Mouse (Mus musculus) cerebellum, adult 2 months (tissue): ENCODE measurements at regions not wholly inside any gene's neighbourhood (a gene's known extent, or its start where the extent isn't known, plus 50 kb on each side); places are given as distances from the start of the nearest gene placed in this dataset.

Source experiments
- DNase-seq, 2 experiments: peaks; one replicate each; pipeline ENCODE4 v3.0.0; 2021
- H3K27ac ChIP-seq: fragments of 200-500 bp; 2 replicates; pipeline ENCODE4 v1.5.1; 2012; ENCODE audit warnings: low read length, control low read depth, inconsistent platforms; ENCODE audit not compliant: insufficient read depth
- H3K27me3 ChIP-seq: fragments of 200-500 bp; 2 replicates; pipeline ENCODE4 v1.6.1; 2012; ENCODE audit warnings: inconsistent platforms, mild to moderate bottlenecking, low read length, moderate library complexity; ENCODE audit not compliant: control insufficient read depth, insufficient read depth
- H3K4me1 ChIP-seq: fragments of 200-500 bp; 2 replicates; pipeline ENCODE4 v1.6.1; 2011; ENCODE audit warnings: low read length; ENCODE audit not compliant: control insufficient read depth, insufficient read depth
- H3K4me3 ChIP-seq: fragments of 200-500 bp; replicated peaks from 2 replicates; pipeline ENCODE3; 2011; ENCODE audit warnings: mild to moderate bottlenecking, low read depth, low read length, control low read depth; ENCODE audit not compliant: insufficient read depth
- CTCF ChIP-seq: fragments of 200-500 bp; IDR thresholded peaks from 2 replicates; pipeline ENCODE4 v1.5.1; 2011; ENCODE audit warnings: low read depth, mild to moderate bottlenecking, control low read depth, low read length, moderate library complexity, borderline replicate concordance; ENCODE audit not compliant: insufficient read depth
- POLR2A ChIP-seq: fragments of 200-500 bp; IDR thresholded peaks from 2 replicates; pipeline ENCODE4 v1.6.1; 2011; ENCODE audit warnings: low read length, control low read depth, borderline replicate concordance; ENCODE audit not compliant: insufficient read depth
- WGBS: fragments of 180-500 bp; shearing (Covaris S2); methylation state at CpG from one replicate; pipeline ENCODE4 v1.1.7; 2018; 5-methylcytosine and 5-hydroxymethylcytosine counted together

GRCm38 (mm10) chr5:39128931-39129330, 252.3 kb upstream of the Clnk start:
- H3K4me1 ChIP-seq: no peaks in the 10 kb centered on the region
- H3K27me3 ChIP-seq: no peaks in the 10 kb centered on the region
- TF ChIP-seq POLR2A (no peak), CTCF (no peak)
- DNase-seq: no peak
- H3K4me3 ChIP-seq: no peak overlapping the region
- H3K27ac ChIP-seq: no peak overlapping the region

- Histone ChIP-seq H3K4me3 (no peak overlapping the region), H3K27me3 (no peaks in the 10 kb centered on the region), H3K4me1 (no peaks in the 10 kb centered on the region), H3K27ac (no peak overlapping the region)
- 85% methylated on average over 4 of the region's 4 CpGs for WGBS
- DNase-seq: no peak
- TF ChIP-seq POLR2A: no peak
- TF ChIP-seq CTCF: no peak
Observed at GRCm38 (mm10) chr5:39126833-39127232, 250.2 kb upstream of the Clnk start.

GRCm38 (mm10) chr5:39126270-39126691, 249.7 kb upstream of the Clnk start:
- WGBS: 73% methylated on average over 2 of the region's 2 CpGs

GRCm38 (mm10) chr5:39110336-39110735, 233.7 kb upstream of the Clnk start:
- DNase-seq: no peak
- TF ChIP-seq CTCF (no peak), POLR2A (no peak)
- WGBS: 100% methylated on average over 1 of the region's 1 CpGs
- no peak overlapping the region for H3K27ac ChIP-seq
- H3K4me3 ChIP-seq: no peak overlapping the region
- no peaks in the 10 kb centered on the region for H3K27me3 ChIP-seq
- 0 out of 2 replicates have a peak, but pooled peaks cover 3% of the 10 kb centered on the region for H3K4me1 ChIP-seq

More at GRCm38 (mm10) chr5:39126270-39126691, 249.7 kb upstream of the Clnk start:
- Histone ChIP-seq H3K4me3 (no peak overlapping the region), H3K27me3 (no peaks in the 10 kb centered on the region), H3K4me1 (no peaks in the 10 kb centered on the region), H3K27ac (no peak overlapping the region)
- no peak for DNase-seq
- TF ChIP-seq CTCF (no peak), POLR2A (no peak)

- no peak for TF ChIP-seq CTCF
- no peak for TF ChIP-seq POLR2A
- Histone ChIP-seq H3K4me1 (0 out of 2 replicates have a peak, but pooled peaks cover 3% of the 10 kb centered on the region), H3K4me3 (no peak overlapping the region), H3K27me3 (no peaks in the 10 kb centered on the region), H3K27ac (no peak overlapping the region)
- WGBS: 43% methylated on average over 3 of the region's 3 CpGs
- DNase-seq: peak in 1 of 2 experiments; percentile 49
Observed at GRCm38 (mm10) chr5:39109526-39109925, 232.9 kb upstream of the Clnk start.

- Histone ChIP-seq H3K4me3 (no peak overlapping the region), H3K4me1 (no peaks in the 10 kb centered on the region), H3K27me3 (no peaks in the 10 kb centered on the region), H3K27ac (no peak overlapping the region)
- DNase-seq: no peak
- 22% methylated on average over 5 of the region's 5 CpGs for WGBS
- TF ChIP-seq POLR2A (no peak), CTCF (no peak)
Observed at GRCm38 (mm10) chr5:39099113-39099512, 222.5 kb upstream of the Clnk start.

GRCm38 (mm10) chr5:39094875-39095274, 218.3 kb upstream of the Clnk start:
- no peak for TF ChIP-seq CTCF
- TF ChIP-seq POLR2A: no peak
- 72% methylated on average over 3 of the region's 3 CpGs for WGBS
- H3K4me3 ChIP-seq: no peak overlapping the region
- no peaks in the 10 kb centered on the region for H3K4me1 ChIP-seq
- no peak overlapping the region for H3K27ac ChIP-seq
- DNase-seq: no peak
- H3K27me3 ChIP-seq: no peaks in the 10 kb centered on the region

- 14% methylated on average over 11 of the region's 11 CpGs for WGBS
- Histone ChIP-seq H3K27me3 (no peaks in the 10 kb centered on the region), H3K4me1 (peaks cover 9% of the 10 kb centered on the region; the same call in 1 of the 2 replicates), H3K4me3 (no peak overlapping the region), H3K27ac (peak overlapping the region; percentile 26)
- DNase-seq: peak; percentile 85 to 89
- TF ChIP-seq CTCF: no peak
Observed at GRCm38 (mm10) chr5:39076555-39077178, 200.1 kb upstream of the Clnk start.
